Mouse (Mus musculus) liver, embryonic 14.5 days (tissue): ENCODE results near the gene Nemf. TPM values are rescaled to one million over a fixed set of nuclear protein-coding genes. Genes with fewer than 3 reads are reported as not detected.

ENCODE experiments used
- ATAC-seq: fragments of 200-750 bp; cut with Nextera tagmentation; 2 replicates; pipeline ENCODE4 v1.8.0; 2017; ENCODE audit warnings: moderate number of reproducible peaks, mild to moderate bottlenecking, moderate library complexity; ENCODE audit not compliant: insufficient read depth
- DNase-seq, 3 experiments: peaks; one replicate each; pipeline ENCODE4 v3.0.0-alpha.2; 2012 to 2013; ENCODE audit warnings: low read depth in 3 of 3, low spot score in 3 of 3
- H3K27ac ChIP-seq: fragments of 300-500 bp; sonication (generic); 2 replicates; pipeline ENCODE4 v1.5.1; 2014; ENCODE audit warnings: moderate library complexity, mild to moderate bottlenecking, control low read depth, inconsistent platforms
- H3K27me3 ChIP-seq: fragments of 300-500 bp; sonication (generic); 2 replicates; pipeline ENCODE4 v1.6.1; 2014; ENCODE audit warnings: mild to moderate bottlenecking, low read length, moderate library complexity; ENCODE audit not compliant: control insufficient read depth, insufficient read depth
- H3K36me3 ChIP-seq: fragments of 300-500 bp; sonication (generic); replicated peaks from 2 replicates; pipeline ENCODE4 v1.6.1; 2014; ENCODE audit warnings: low read depth; ENCODE audit not compliant: control insufficient read depth, insufficient read depth
- H3K4me1 ChIP-seq, 2 experiments: fragments of 200-500 bp in 1 of 2; fragments of 300-500 bp in 1 of 2; sonication (generic) in 1 of 2; replicated peaks; 2 replicates each; pipeline ENCODE4 v1.6.1; 2012 to 2014; ENCODE audit warnings: antibody characterized with exemption in 1 of 2, inconsistent platforms in 1 of 2, low read length in 1 of 2; ENCODE audit not compliant: control insufficient read depth in 2 of 2, insufficient read depth in 2 of 2
- H3K4me2 ChIP-seq: fragments of 300-500 bp; sonication (generic); 2 replicates; pipeline ENCODE4 v1.6.1; 2014; ENCODE audit warnings: low read depth, mild to moderate bottlenecking, control low read depth, moderate library complexity
- H3K4me3 ChIP-seq, 2 experiments: fragments of 200-500 bp in 1 of 2; fragments of 300-500 bp in 1 of 2; sonication (generic) in 1 of 2; 2 replicates each; pipeline ENCODE4 v1.5.1; 2012 to 2014; ENCODE audit warnings: low read depth in 2 of 2, low read length in 2 of 2, mild to moderate bottlenecking in 2 of 2, control low read depth in 1 of 2, inconsistent platforms in 1 of 2, moderate library complexity in 1 of 2; ENCODE audit not compliant: insufficient read depth in 1 of 2
- H3K9ac ChIP-seq: fragments of 300-500 bp; sonication (generic); replicated peaks from 2 replicates; pipeline ENCODE4 v1.6.1; 2014; ENCODE audit warnings: mild to moderate bottlenecking, control low read depth, moderate library complexity
- H3K9me3 ChIP-seq: fragments of 300-500 bp; sonication (generic); 2 replicates; pipeline ENCODE4 v1.6.1; 2016; ENCODE audit warnings: low read length, mixed read lengths; ENCODE audit not compliant: control insufficient read depth
- CTCF ChIP-seq: IDR thresholded peaks from 2 replicates; pipeline ENCODE4 v1.5.1; 2016; ENCODE audit warnings: antibody characterized with exemption, low read depth, control low read depth
- EP300 ChIP-seq: IDR thresholded peaks from 2 replicates; pipeline ENCODE4 v1.6.1; 2016; ENCODE audit warnings: antibody characterized with exemption, low read depth
- WGBS: fragments of 180-500 bp; shearing (Covaris S2); extraction: QIAGEN DNeasy Blood & Tissue Kit; methylation state at CpG from one replicate; pipeline ENCODE4 v1.1.7; 2014; ENCODE audit not compliant: insufficient replicate concordance; 5-methylcytosine and 5-hydroxymethylcytosine counted together
- polyA plus RNA-seq, 2 experiments: library from polyadenylated mRNA; depleted of rRNA in 1 of 2; stranded (reverse) in 1 of 2; unstranded in 1 of 2; fragments of >200 nt; fragmentation: Nextera tagmentation in 1 of 2; extraction: Ambion mirVana in 1 of 2; gene quantifications; 2 replicates each; pipeline versions ENCODE4 v1.2.1 to v1.2.3; 2012 to 2014

Nemf gene
- polyA plus RNA-seq, 2 experiments = 11.1 to 33.7 TPM

- Histone ChIP-seq H3K27me3 (no peaks in the 10 kb centered on the region), H3K9ac (no peak overlapping the region), H3K4me3 (no peak overlapping the region), H3K27ac (no peak overlapping the region), H3K4me2 (no peak overlapping the region), H3K36me3 (peaks cover 26% of the 10 kb centered on the region), H3K9me3 (no peaks in the 10 kb centered on the region), H3K4me1 (no peaks in the 10 kb centered on the region)
- WGBS = 46% methylated on average over 1 of the region's 1 CpGs
- DNase-seq (no peak), ATAC-seq (no peak)
- TF ChIP-seq EP300 (no peak), CTCF (no peak)
Observed at GRCm38 (mm10) chr12:69332147-69332546, 24.8 kb downstream of the Nemf start.

DNA sequence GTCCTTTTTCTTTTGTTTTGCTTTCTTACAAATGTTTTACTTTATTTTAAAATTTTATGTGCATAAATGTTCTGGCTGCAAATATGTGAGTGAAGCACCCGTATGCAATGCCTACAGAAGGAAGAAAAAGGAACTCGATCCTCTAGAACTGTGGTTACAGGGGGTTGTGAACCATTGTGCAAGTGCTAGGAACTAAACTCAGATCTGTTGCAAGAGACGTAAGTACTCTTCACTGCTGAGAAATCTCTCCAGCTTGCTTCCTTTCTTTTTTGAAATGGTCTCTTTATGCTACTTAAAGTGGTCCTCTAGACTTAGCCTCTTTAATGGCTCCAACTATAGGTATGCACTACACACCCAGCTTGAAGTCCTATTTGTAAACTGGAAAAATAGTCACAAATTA, 25.8 kb downstream of the Nemf start:
- no peak for DNase-seq
- WGBS = 82% methylated on average over 3 of the region's 3 CpGs
- no peaks in the 10 kb centered on the region for H3K4me1 ChIP-seq
- H3K27ac ChIP-seq = no peak overlapping the region
- no peaks in the 10 kb centered on the region for H3K27me3 ChIP-seq
- H3K4me2 ChIP-seq = no peak overlapping the region
- no peak for TF ChIP-seq CTCF
- no peak for TF ChIP-seq EP300
- H3K36me3 ChIP-seq = peaks cover 25% of the 10 kb centered on the region
- H3K9ac ChIP-seq = no peak overlapping the region
- H3K9me3 ChIP-seq = no peaks in the 10 kb centered on the region
- H3K4me3 ChIP-seq = no peak overlapping the region
- ATAC-seq = no peak

DNA sequence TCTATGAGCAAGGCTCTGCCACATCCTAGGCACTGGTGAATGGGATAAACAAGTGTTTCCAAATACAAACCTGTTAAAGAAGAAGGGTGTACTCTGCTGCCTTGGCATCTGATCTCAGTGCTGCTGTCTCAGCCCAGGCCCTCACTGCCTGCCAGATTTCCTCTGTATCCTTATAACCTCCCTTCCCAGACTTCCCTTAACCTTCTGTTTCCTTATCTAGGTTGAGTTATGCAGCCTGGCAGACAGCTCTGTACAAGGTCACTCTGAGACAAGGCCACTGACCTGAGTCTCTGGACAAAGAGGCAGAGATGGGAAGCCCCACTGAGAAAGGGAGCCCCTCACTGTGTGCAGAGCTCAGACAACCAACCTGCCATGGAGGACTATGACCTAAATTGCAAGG, 38.5 kb downstream of the Nemf start:
- no peaks in the 10 kb centered on the region for H3K9me3 ChIP-seq

DNA sequence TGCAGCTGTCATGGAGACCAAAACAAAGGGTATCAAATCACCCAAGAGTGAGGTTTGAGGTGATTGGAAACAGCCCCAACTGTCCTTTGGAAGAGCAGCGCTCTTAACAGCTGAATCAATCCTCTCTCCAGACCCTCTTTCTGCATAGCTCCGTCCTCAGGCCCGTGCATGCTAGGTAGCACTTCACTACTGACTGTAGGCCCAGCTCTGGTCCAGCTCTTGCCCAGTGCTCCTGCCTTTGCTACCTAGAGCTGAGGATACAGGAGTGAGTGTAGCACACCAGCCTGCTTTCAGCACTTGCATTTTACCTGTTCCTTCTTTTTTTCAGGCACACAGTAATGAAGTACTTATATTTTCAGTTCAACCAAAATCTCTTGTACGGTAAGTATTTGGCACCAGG, 47.3 kb downstream of the Nemf start:
- ATAC-seq (no peak), DNase-seq (no peak)
- Histone ChIP-seq H3K36me3 (peaks cover 90% of the 10 kb centered on the region), H3K4me2 (no peak overlapping the region), H3K4me3 (no peak overlapping the region), H3K9ac (no peak overlapping the region), H3K27ac (no peak overlapping the region), H3K4me1 (no peaks in the 10 kb centered on the region), H3K9me3 (no peaks in the 10 kb centered on the region), H3K27me3 (no peaks in the 10 kb centered on the region)
- TF ChIP-seq CTCF (no peak), EP300 (no peak)
- WGBS = 96% methylated on average over 4 of the region's 4 CpGs

More for the DNA sequence above, 38.5 kb downstream of the Nemf start:
- no peak overlapping the region for H3K4me3 ChIP-seq
- no peaks in the 10 kb centered on the region for H3K4me1 ChIP-seq
- no peak overlapping the region for H3K27ac ChIP-seq
- H3K36me3 ChIP-seq = peaks cover 51% of the 10 kb centered on the region
- DNase-seq (no peak), ATAC-seq (no peak)
- no peak overlapping the region for H3K9ac ChIP-seq
- no peaks in the 10 kb centered on the region for H3K27me3 ChIP-seq
- H3K4me2 ChIP-seq = no peak overlapping the region
- TF ChIP-seq CTCF (no peak), EP300 (no peak)

GRCm38 (mm10) chr12:69306333-69306732, 50.6 kb downstream of the Nemf start:
- no peak overlapping the region for H3K4me2 ChIP-seq
- no peak for ATAC-seq
- no peaks in the 10 kb centered on the region for H3K9me3 ChIP-seq
- no peak overlapping the region for H3K27ac ChIP-seq
- no peak for DNase-seq
- 95% methylated on average over 7 of the region's 7 CpGs for WGBS
- TF ChIP-seq EP300 (no peak), CTCF (no peak)
- no peaks in the 10 kb centered on the region for H3K27me3 ChIP-seq
- H3K4me1 ChIP-seq = no peaks in the 10 kb centered on the region
- H3K36me3 ChIP-seq = peaks cover 95% of the 10 kb centered on the region
- H3K4me3 ChIP-seq = no peak overlapping the region
- H3K9ac ChIP-seq = no peak overlapping the region

GRCm38 (mm10) chr12:69304051-69304450, 52.9 kb downstream of the Nemf start:
- Histone ChIP-seq H3K27ac (no peak overlapping the region), H3K9ac (no peak overlapping the region), H3K4me2 (no peak overlapping the region), H3K27me3 (no peaks in the 10 kb centered on the region), H3K4me3 (no peak overlapping the region), H3K36me3 (peaks cover 79% of the 10 kb centered on the region), H3K9me3 (no peaks in the 10 kb centered on the region), H3K4me1 (peaks cover 1 to 2% of the 10 kb centered on the region in 2 experiments; a peak in 3 of 4 replicates)
- ATAC-seq (no peak), DNase-seq (no peak)
- TF ChIP-seq CTCF = no peak
- TF ChIP-seq EP300 = no peak
- WGBS = 63% methylated on average over 2 of the region's 2 CpGs
